Mouse (Mus musculus) mouse trophoblast stem cell (cell line): ENCODE measurements around the gene Tulp3.

Source experiments
- in situ Hi-C, 2 experiments: fragments of 300-500 bp; cut with MseI, MboI; formaldehyde crosslinking; loops; 2 replicates in 1 of 2; 3 replicates in 1 of 2; pipeline ENCODE4 v1.15.1; 2025

Tulp3 gene

DNA sequence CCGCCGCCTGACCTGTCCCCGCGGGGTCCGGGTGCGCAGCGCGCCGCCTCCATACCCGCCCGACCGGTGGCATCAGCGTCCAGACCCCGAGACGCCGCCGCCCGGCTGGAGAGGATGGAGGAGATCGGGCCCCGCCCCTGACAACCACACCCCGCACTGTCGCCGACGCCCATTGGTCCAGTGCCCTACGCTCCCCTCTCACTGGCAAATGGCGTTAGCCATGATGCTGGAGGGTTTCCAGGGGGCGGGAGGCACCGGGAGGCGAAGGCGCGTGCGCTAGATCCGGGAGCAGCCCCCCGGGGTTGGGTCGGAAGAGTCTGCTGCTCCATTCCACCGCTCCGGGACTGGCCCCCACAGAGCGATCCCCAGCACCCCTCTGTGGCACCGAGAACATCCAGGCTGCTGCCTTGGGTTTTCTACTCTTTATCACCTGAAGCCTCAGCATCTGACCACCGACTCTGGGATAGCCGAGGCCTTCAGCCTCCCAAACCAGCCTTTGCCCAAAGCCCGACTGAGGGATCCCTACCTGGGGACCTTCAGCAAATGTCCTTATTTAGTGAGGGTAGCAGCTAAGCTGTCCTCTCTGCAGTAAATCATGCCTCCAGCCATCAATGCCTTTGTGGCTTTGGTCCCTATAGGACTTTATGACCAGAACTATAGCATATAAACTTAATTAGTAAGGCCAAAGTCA is at the start of gene Tulp3:
Gene Tulp3 (minus strand): TSS at position 126 of the 691 bp plus-strand sequence.
- in situ Hi-C loops = no loop called here

DNA sequence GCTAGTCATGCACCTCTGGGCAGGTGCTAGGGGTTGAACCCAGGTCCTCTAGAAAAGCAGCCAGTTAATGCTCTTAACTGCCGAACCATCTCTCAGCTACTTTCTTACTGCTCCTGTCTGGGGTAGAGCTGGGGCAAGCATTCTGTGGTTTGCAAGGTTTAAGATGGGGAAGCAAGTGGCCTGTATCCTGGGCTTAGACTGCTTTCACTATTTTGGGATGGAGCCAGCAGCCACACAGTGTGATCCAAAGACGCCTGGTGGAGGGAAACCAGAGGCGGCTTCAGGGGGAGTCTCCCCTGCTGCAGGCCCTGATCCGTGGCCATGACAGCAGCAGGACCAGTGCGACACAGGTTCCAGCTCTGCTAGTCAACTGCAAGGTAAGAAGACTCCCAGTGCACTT is 49.1 kb upstream of the Tulp3 start:
- in situ Hi-C loops = no loop called here

DNA sequence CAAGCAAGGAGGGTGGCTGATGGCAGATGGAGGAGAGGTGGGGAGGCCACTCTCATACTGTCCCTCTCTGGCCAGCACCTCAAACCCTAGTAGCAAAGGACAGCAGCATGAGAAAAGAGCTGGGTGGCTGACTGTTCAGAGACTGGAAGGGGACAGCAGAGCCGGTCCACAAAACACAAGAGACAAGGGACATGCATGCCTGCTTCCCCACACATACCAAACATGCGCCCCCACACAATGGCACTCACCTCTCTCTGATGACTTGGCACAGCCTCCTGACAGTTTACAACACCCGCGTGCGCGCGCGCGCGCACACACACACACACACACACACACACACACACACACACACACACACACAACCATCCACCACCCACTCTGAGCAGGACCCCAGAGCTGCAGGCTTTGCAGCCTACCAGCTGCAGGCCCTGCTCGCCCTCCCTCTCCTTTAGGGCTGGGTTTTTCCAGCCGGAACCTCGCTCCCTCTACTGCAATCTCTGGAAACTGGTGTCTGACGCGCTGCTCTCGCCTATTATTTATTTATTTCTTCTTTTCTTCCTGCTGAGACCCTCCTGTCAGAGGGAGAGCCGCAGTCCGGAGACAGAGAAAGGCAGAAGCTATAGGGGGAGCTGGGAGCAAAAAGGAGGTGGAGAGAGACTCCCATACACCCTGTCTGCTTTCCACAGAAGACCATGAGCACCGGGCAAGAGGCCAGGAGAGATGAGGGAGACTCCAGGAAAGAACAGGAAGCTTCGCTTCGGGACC is 44.0 kb upstream of the Tulp3 start:
- in situ Hi-C loops = no loop called here

DNA sequence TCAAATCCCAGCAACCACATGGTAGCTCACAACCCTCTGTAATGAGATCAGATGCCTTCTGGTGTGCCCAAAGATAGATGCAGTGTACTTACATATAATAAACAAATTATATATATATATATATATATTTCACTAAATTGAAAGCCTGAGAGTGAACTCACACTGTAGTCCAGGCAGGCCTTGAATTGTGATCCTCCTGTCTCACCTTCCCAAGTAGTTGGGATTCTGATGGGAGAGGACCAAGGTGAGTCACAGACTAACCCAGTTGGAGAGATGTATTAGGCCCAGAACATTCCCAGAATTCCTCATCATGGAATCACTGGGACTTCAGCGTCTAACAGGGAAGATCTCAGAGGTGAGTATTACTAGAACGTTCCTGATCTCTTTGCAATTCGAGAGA is 43.3 kb upstream of the Tulp3 start, which contains the start of gene Nrip2:
Gene Nrip2 (plus strand): TSS at position 301 of the 400 bp plus-strand sequence.
- in situ Hi-C loops = no loop called here

DNA sequence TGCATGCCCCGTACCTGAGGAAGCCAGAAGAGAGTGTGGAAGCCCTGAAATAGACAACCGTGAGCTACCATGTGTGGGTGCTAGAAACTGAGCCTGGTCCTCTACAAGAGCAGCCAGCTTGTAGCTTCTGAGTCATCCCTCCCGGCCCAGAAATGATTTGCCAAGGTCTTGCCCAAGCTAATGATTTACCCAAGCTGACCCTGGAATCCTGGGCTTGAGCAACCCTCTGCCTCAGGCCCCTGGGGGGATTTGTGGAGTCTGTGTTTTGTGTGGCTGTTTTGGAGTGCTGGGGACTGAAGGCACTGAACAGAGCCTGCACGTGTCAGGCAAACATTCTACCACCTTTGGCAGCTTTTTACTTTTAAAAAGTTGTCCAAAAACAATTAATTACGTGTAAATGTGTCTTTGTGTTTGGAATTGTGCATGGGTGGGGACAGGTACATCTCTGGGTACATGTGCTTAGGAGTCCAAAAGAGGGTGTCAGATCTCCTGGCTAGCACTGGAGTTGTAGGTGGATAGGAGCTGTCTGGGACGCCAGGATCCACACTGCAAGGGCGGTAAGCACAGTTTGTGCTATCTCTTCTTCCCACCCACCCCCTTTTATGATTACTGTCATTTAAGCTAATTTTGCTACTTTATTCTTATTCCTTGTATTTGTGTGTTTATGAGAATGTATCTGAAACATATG is 42.1 kb upstream of the Tulp3 start:
- in situ Hi-C loops = no loop called here

DNA sequence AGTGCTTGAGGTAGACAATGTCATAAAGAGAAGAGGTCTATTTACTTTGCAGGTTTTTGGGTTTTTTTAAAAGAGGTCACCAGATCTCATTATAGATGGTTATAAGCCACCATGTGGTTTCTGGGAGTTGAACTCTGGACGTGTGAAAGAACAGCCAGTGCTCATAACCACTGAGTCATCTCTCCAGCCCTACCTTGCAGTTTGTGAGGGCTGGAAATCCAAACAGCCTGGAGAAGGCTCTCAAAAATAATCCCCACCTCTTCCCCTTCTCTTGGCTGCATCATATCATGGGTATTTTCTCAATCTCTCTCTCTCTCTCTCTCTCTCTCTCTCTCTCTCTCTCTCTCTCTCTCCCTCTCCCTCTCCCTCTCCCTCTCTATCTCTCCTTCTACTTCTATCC is 35.0 kb upstream of the Tulp3 start:
- in situ Hi-C loops = no loop called here

DNA sequence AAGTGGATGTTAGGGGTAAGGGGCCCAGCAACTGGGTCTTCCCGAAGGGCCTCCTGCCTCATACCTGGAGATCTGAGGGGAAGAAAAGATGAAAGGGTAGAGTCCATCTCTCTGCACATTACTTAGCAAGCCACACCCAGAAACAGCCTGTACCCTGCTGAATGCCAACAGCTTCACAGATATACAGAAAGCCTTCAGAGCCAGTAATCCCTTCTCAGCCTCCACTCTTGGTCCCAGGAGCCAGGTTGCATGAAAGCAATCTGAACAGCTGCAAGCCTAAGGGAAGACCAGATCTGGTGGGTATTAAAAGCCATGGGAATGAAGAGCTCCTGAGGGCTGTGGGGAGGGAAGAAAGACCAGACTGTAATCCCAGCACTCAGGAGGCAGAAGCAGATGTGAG is 33.5 kb upstream of the Tulp3 start:
- in situ Hi-C loops = no loop called here

DNA sequence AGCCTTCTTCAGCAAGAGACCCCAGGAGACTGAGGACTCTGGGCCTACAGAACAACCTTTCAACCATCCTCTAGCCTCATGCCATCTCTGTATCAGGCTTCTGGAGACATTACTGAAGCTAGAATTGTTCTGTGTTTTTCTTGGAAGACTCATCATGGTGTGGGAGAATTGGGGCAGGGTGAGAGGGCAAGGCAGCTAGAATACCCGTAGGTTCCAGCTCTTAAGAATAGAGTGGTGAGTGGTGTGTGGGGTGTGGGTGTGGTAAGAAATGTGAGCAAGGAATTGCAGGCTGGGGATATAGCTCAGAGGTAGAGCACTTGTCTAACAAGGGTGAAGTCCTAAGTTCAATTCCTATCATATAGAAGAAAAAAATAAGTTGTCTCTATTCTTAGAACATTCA is 29.4 kb upstream of the Tulp3 start:
- in situ Hi-C loops = no loop called here

DNA sequence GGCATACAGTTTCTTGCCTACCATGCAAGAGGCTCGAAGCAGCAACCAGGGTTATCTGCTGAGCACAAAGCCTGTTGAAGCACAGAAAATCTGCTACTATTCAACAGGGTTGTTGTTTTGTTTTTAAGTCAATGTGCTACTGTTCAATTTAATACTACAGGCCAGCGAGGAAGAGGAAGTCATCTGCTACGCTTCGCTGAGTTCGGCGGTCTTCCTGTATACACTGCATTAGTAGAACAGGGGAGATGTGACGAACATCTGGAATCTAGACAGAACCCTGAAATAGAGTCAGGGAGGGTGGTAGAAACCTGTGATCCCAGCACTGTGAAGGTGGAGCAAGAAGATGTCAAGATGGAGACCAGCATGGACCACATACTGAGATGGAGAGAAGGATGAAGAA is 28.1 kb upstream of the Tulp3 start:
- in situ Hi-C loops = loop anchor here in 1 of 2 experiments (5.0 kb wide), 1 partner anchor 34 kb away; no protein-coding TSS in a partner anchor

DNA sequence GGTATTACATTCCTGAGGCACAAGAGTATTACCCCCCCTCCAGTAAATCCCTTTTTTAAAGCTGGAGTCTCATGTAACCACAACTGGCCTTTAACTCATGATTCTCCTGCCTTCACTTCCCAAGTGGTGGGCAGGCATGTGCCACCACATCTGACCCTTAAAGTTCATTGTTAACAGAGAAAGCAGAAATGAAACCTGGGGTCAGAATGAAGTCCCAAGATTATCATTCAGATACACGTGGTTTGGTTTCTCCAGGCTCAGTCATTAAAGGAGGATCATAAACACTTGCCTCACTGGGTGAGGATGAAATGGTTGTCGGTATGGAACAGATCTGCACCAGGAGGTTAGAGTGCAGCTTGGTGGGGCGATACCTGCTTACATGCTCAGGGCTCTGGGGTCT is 25.6 kb upstream of the Tulp3 start:
- in situ Hi-C loops = loop anchor here in 1 of 2 experiments (5.0 kb wide), 1 partner anchor 36 kb away; no protein-coding TSS in a partner anchor

DNA sequence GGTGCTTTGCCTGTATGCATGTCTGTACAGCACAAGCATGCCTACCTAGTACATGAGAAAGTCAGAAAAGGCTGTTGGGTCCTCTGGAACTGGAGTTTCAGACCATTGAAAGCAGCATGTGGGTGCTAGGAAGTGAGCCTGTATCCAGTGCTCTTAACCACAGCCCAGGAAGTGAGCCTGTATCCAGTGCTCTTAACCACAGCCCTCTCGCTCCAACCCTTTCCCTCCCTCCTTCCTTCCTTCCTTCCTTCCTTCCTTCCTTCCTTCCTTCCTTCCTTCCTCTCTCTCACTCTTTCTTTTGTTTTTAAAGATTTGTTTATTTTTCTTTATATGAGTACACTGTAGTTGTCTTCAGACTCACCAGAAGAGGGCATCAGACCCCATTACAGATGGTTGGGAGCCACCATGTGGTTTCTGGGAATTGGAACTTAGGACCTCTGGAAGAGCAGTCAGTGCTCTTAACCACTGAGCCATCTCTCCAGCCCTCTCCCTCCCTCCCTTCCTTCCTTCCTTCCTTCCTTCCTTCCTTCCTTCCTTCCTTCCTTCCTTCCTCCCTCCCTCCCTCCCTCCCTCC is 25.0 kb upstream of the Tulp3 start:
- in situ Hi-C loops = loop anchor here in 1 of 2 experiments (5.0 kb wide), 1 partner anchor 37 kb away; no protein-coding TSS in a partner anchor

DNA sequence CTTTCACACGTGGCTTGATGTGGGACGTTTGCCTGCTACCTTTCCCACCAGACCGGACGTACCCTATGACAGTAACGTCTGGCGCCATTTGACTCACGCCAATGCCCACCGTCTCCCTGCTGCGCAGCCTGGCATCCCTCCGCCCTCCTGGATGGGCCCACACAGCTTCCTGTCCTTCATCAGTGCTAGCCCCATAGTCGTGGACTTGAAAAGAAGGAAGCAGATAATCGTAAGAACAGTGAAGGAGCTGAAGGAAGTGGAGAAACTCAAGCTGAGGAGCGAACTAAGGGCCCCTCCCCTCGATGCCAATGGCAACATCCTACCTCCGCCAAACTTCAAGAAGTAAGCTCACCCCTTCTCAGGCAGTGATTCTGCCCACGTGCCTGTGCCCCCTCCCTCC is 24.0 kb upstream of the Tulp3 start:
- in situ Hi-C loops = loop anchor here in 1 of 2 experiments (5.0 kb wide), 1 partner anchor 38 kb away; no protein-coding TSS in a partner anchor

DNA sequence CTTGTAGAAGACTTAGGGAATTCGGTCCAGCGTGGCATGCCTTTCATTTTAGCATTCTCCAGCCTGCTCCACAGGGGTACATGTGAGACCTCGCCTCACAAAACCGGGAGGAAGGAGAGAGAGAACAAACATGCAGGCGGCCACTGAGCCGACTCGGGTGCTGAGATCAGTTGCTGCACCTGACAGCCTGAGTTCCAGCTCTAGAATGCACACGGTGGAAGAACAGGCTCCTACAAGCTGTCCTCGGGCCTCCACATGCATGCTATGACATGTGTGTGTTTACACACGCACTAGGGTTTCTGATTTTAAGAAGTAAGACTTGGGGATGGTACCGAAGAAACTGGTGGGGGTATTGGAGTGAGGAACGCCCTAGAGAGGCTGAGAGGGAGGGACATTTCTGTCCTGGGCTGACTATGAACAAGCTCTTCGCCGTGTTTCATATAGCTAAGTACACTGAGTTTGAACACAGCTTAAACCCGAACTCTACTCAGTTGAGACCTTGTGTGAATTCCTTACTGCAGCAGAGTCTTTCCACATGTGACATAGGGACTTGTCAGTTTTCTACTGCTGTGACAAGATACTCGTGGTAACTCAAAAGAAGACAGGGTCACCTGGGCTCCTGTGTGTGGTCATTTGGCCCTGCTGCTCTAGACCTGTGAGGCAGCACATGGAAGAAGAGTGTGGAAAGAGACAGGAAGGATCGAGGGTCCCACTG is 20.9 kb upstream of the Tulp3 start:
- in situ Hi-C loops = no loop called here

DNA sequence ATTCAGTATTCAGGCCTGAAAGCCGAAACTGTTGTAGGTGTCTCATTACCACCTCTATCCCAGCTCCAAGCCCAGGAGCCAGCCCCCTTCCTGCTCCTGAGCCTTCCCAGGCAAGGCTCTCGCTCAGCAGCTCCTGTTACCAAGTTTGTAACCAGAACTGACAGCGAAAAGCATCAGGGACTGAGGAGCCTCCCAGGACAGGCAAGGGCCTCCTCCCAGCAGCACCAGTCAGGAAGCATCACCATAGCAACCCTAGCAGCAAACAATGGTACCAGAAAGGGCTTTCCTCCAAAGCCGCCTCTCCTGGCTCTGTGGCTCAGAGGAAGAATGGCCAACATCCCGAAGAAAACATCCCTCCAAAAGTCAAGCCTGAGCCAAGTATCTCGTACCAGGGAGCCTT is 19.5 kb upstream of the Tulp3 start, which contains the start of the genes Tex52 and Gm44596:
Gene Tex52 (plus strand): TSS at position 265 of the 400 bp plus-strand sequence.
Gene Gm44596 (plus strand): TSS at position 312 of the 400 bp plus-strand sequence.
- in situ Hi-C loops = no loop called here

DNA sequence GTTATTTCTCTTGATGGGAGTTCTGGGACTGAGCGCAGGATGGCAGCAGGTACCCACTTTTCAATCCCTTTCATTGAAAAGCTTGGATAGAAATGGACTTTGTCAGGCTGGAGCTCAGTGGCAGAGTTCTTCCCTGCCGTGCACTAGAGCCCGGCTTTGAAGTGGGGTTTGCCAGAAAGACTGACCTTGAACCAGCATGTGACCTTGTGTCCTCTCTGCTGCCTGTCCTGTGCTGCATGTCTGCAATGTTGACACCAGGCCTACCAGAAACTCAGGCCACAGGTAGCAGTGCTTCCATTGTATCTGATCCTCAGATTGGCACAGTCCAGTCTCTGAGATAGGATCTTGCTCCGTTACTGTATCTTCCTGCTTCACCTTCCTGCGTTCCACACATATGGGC is 14.4 kb upstream of the Tulp3 start:
- in situ Hi-C loops = no loop called here

DNA sequence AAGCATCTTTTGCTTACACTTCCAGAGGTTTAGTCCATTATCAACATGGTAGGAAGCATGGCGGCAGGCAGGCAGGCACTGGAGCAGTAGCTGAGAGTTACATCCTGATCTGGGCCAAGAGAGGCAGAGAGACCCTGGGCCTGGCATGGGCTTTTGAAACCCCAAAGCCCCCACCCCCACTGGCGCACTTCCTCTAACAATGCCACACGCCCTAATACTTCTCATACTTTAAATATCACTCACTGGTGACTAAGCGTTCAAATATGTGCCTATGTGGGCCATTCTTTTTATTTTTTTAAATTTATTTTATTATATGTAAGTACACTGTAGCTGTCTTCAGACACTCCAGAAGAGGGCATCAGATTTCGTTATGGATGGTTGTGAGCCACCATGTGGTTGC is 10.8 kb upstream of the Tulp3 start:
- in situ Hi-C loops = no loop called here

DNA sequence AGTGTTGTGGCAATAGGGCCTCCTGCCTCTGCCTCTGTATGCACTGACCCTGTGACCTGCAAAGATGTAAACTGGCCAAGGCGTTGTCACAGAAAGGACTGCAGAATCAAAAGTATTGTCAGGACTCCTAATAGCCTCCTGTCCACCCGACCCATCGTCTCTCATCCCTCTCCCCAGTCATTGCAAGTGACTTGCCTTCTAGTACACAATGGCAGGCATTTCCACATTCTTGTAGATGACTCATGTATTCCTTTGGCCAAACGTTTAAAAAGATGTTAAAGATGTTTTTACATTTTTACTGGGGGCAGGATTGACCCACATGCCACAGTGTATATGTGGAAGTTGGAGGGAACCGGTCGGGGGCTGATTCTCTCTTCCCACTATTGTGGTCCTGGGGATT is 9.1 kb upstream of the Tulp3 start:
- in situ Hi-C loops = no loop called here

DNA sequence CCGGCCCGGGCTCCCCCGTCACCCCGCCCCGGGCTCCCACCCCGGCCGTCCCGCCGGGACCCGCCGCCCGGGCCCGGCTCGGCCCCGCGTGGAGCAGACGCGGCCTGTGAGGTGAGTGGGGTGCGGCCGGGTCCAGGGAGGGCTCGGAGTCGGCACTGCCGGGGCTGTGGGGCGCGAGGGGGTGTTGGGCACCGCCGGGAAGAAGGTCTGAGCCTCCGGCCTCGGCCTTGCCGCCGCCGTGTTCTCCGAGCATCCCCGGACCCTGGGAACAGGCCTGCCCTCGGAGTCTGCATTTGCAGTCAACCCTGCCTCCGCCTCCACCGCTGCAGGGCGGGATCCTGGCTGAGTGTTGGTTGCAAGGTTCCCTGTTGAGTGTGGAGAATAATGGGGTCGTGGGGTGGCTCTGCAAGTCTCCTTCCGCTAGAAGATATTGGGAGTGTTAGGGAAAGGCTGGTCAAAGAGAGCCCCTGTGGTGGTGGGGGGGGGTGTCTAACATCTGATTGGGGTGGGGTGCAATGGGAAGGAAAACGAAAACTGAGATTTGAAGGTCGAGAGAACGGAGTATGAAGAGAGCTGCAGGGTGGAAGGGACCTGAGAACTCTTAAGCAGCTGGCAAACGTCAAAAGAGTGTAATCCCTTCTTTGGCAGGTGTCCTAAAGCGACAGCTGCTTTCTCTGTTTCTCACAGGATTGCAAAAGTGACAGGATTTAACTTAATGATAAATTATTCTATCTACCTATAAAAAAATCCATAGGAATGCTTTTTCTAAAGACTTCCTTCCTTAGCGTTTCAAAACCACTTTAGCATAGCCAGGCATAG is 7.6 kb upstream of the Tulp3 start:
- in situ Hi-C loops = no loop called here

DNA sequence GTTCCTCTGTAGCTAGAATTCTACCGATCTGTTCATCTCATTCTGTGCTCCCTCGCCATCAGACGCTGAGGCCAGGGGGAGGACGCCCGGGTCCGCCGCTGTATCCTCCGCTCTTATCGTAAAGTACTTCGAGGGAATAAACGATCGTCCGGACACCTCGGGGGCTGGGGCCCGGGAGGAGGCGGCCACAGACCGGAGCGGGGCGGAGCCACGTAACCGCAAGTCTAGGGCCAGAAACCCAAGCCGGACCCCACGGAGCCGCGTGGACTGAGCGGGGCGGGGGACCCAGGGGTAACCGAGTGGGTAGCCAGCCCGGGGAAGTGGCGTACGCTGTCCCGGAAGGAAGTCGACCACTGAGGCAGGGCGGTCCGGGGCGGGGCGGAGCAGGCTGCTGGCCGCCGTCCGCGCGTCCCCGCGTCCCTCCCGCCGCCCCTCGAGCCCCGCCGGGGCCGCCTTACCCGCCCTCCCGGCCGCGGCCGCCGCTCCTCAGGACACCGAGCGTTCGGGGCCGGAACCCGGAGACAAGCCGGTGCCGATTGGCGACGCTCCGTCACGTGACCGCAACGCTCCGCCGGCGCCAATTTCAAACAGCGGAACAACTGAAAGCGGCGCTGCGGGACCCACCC is 6.8 kb upstream of the Tulp3 start, which contains the start of the genes Rhno1 and Foxm1:
Gene Rhno1 (minus strand): TSS at position 531 of the 626 bp plus-strand sequence.
Gene Foxm1 (plus strand): TSS at position 587 of the 626 bp plus-strand sequence.
- in situ Hi-C loops = no loop called here

DNA sequence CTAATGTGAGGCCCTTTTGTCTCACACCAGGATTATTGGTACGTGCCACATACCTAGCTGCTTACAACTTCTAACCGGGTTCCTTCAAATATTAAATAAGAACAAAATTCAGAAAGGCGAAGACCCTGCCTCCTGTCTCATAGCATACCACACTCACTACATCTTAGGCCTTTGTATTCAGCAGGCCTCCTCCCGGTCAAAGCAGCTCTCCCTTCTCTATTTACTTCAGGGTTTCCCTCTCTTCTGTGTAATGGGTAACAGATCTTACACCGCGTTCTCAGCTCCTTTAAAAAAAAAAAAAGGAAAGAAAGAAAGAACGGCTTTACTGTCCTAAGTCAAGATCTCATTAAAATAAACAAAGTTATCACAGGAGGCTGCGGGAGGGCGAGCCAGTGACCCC is 6.2 kb upstream of the Tulp3 start:
- in situ Hi-C loops = no loop called here
